Mouse (Mus musculus) cortical plate, adult 2 months (tissue): ENCODE measurements around the gene Col26a1. TPM values are rescaled to one million over a fixed set of nuclear protein-coding genes. Genes with fewer than 3 reads are reported as not detected.

Source experiments
- H3K27ac ChIP-seq: fragments of 200-500 bp; 2 replicates; pipeline ENCODE4 v1.5.1; 2012; ENCODE audit warnings: low read length, control low read depth, inconsistent platforms; ENCODE audit not compliant: insufficient read depth
- H3K4me1 ChIP-seq: fragments of 200-500 bp; 2 replicates; pipeline ENCODE4 v1.6.1; 2011; ENCODE audit warnings: low read length; ENCODE audit not compliant: control insufficient read depth, insufficient read depth
- H3K4me3 ChIP-seq: fragments of 200-500 bp; 2 replicates; pipeline ENCODE4 v1.5.1; 2011; ENCODE audit warnings: mild to moderate bottlenecking, low read length, control low read depth; ENCODE audit not compliant: insufficient read depth
- CTCF ChIP-seq: fragments of 200-500 bp; IDR thresholded peaks from 2 replicates; pipeline ENCODE4 v1.5.1; 2011; ENCODE audit warnings: mild to moderate bottlenecking, control low read depth, low read length; ENCODE audit not compliant: insufficient read depth; ENCODE audit errors: extremely low read depth
- POLR2A ChIP-seq: fragments of 200-500 bp; IDR thresholded peaks from 2 replicates; pipeline ENCODE4 v1.6.1; 2011; ENCODE audit warnings: mild to moderate bottlenecking, low read length, control low read depth; ENCODE audit not compliant: insufficient read depth; ENCODE audit errors: extremely low read depth
- polyA plus RNA-seq: library from polyadenylated mRNA; depleted of rRNA; stranded (reverse); fragments of >200 nt; gene quantifications from 2 replicates; pipeline ENCODE4 v1.2.3, GENCODE M21; 2012

Col26a1 gene
- polyA plus RNA-seq, 1 experiment: 22.7 TPM

- TF ChIP-seq CTCF (no peak), POLR2A (no peak)
- no peaks in the 10 kb centered on the region for H3K4me1 ChIP-seq
- peak overlapping the region; percentile 40 for H3K4me3 ChIP-seq
- no peak overlapping the region for H3K27ac ChIP-seq
These were observed 788 bp downstream of the Col26a1 start for GRCm38 (mm10) chr5:136882055-136882787.

GRCm38 (mm10) chr5:136881380-136882009 is 1.5 kb downstream of the Col26a1 start:
- H3K4me1 ChIP-seq: no peaks in the 10 kb centered on the region
- H3K27ac ChIP-seq: no peak overlapping the region
- TF ChIP-seq POLR2A (no peak), CTCF (peak; percentile 79)
- H3K4me3 ChIP-seq: peak overlapping the region; percentile 40

DNA sequence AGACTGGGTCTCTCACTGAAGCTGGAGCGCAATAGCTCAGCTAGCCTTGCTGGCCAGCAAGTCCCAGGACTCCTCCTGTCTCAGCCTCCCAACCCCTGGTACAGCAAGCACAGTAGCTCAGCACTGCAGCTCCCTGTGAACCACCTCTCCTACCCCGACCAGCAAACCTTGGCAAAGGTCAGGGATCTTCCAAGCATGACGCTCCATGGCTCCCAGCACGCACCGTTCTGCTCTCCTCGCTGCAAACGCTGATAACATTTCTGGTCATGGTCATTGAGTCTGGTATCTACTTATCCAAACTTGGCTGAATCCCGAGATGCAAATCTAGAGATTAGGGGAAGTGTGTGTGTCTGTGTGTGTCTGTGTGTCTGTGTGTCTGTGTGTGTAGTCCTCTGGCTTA is 2.9 kb downstream of the Col26a1 start:
- TF ChIP-seq POLR2A: no peak
- no peak for TF ChIP-seq CTCF
- Histone ChIP-seq H3K4me1 (no peaks in the 10 kb centered on the region), H3K27ac (no peak overlapping the region), H3K4me3 (no peak overlapping the region)

DNA sequence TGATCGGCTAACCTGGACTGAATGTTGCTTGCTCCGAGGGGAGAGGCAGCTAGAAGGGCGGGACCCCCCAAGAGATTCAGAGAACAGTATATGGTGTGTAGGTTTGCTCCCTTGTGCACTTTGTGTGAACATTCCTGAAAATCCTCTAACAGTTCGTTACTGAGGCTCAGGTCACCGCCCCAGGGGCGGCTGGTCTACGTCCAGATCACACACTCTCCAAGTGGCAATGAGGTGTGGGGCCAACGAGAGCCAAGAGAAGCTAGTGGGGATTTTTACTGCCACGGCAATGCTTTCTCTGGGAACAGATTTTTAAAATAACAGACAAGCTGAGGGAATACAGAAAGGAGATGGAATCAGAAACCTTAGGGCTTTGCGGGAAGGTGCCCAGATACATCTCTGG is 8.7 kb downstream of the Col26a1 start:
- TF ChIP-seq CTCF (no peak), POLR2A (no peak)
- Histone ChIP-seq H3K4me3 (no peak overlapping the region), H3K4me1 (no peaks in the 10 kb centered on the region), H3K27ac (no peak overlapping the region)

DNA sequence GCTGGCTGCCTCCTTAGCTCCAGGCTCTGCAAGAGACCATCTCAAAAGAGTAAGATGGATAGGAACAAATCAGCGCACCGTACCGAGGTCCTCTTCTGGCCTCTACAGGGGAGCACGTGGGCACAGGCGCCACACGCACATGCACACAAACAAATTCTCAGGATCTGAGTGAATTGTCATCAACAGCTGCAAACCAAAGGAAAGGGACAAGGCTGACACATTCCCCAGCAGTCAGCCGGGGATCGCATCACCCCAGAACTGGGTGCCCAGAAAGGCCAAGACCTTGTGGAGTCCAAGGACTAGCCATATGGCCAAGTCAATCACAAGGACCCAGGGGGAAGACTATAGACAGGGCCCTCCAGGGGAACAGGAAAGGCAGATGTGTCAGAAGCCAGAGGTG is 10.6 kb downstream of the Col26a1 start:
- H3K4me1 ChIP-seq: no peaks in the 10 kb centered on the region; the same call in 1 of the 2 replicates
- no peak overlapping the region for H3K4me3 ChIP-seq
- H3K27ac ChIP-seq: no peak overlapping the region
- no peak for TF ChIP-seq POLR2A
- no peak for TF ChIP-seq CTCF

- Histone ChIP-seq H3K4me3 (no peak overlapping the region), H3K27ac (no peak overlapping the region), H3K4me1 (no peaks in the 10 kb centered on the region; the same call in 1 of the 2 replicates)
- TF ChIP-seq CTCF (no peak), POLR2A (no peak)
These were observed 13.4 kb downstream of the Col26a1 start for GRCm38 (mm10) chr5:136869451-136870114.

GRCm38 (mm10) chr5:136867706-136868105 is 15.3 kb downstream of the Col26a1 start:
- Histone ChIP-seq H3K4me1 (no peaks in the 10 kb centered on the region; the same call in 1 of the 2 replicates), H3K27ac (no peak overlapping the region), H3K4me3 (no peak overlapping the region)
- TF ChIP-seq CTCF (no peak), POLR2A (no peak)

GRCm38 (mm10) chr5:136863961-136864674 is 18.9 kb downstream of the Col26a1 start:
- Histone ChIP-seq H3K27ac (no peak overlapping the region), H3K4me1 (no peaks in the 10 kb centered on the region; the same call in 1 of the 2 replicates), H3K4me3 (no peak overlapping the region)
- TF ChIP-seq CTCF: no peak
- no peak for TF ChIP-seq POLR2A

DNA sequence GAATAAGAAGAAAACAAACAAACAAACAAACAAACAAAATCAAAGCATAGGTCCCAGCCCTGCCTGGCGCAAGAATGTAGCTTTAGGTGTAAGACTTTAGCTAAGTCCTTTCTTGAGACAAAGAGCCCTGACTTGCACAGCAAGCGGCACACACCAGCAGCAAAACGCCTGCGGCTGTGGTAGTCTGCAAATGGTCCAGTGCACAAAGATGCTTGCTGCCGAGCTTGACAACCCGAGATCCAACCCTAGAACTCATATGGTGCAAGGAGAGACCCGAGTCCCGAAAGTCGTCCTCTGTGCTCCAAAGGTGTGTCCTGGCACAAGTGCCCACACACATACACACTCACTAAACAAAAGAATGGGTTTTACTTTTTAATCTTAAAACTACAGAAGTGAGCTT is 19.7 kb downstream of the Col26a1 start:
- H3K27ac ChIP-seq: no peak overlapping the region
- TF ChIP-seq POLR2A (no peak), CTCF (no peak)
- no peak overlapping the region for H3K4me3 ChIP-seq
- no peaks in the 10 kb centered on the region for H3K4me1 ChIP-seq

GRCm38 (mm10) chr5:136862806-136863205 is 20.2 kb downstream of the Col26a1 start:
- H3K27ac ChIP-seq: no peak overlapping the region
- H3K4me1 ChIP-seq: no peaks in the 10 kb centered on the region
- no peak overlapping the region for H3K4me3 ChIP-seq
- TF ChIP-seq CTCF (no peak), POLR2A (no peak)
